Mouse (Mus musculus) small intestine, adult 2 months (tissue): ENCODE data around the gene Bend5.

Experiments used
- CTCF ChIP-seq: fragments of 200-500 bp; IDR thresholded peaks from 2 replicates; pipeline ENCODE4 v1.5.1; 2012; ENCODE audit warnings: low read depth, mild to moderate bottlenecking, control low read depth, inconsistent platforms, low read length, moderate library complexity, mixed read lengths; ENCODE audit not compliant: insufficient replicate concordance, insufficient read length; ENCODE audit errors: extremely low read depth
- POLR2A ChIP-seq: fragments of 200-500 bp; IDR thresholded peaks from 2 replicates; pipeline ENCODE4 v1.6.1; 2012; ENCODE audit warnings: low read depth, mild to moderate bottlenecking, control low read depth, inconsistent platforms, low read length, moderate library complexity

DNA sequence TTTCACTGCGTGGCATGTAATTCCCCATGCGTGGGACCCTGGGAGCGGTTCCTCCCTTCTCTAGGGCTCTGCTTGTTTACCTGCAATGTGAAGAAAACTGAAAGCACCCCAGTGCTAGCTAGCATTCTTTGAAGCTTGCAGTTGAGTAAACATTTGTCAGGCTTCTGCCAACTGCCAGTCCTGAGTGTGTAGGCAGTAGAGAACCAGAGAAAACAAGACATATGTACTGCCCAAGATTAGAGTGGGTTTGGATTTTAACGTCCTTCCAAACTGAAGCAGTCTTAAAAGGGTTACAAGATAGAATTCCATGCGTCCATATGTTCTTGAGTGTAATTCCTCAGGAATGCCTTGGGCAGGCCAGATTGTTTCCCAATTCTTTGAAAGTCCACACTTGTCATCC, 17.6 kb downstream of the Bend5 start:
- TF ChIP-seq CTCF, result no peak
- TF ChIP-seq POLR2A, result no peak
